Mouse (Mus musculus) adrenal gland, postnatal 25 days (tissue): ENCODE results near the gene Pcolce2. TPM values are rescaled to one million over a fixed set of nuclear protein-coding genes. Genes with fewer than 3 reads are reported as not detected.

Source experiments
- DNase-seq: peaks from one replicate; pipeline ENCODE4 v3.0.0; 2021; ENCODE audit warnings: mixed read lengths
- total RNA-seq: library from RNA; stranded (reverse); gene quantifications from 2 replicates; pipeline ENCODE4 v1.2.3, GENCODE M21; 2021

Pcolce2 gene
- total RNA-seq, 1 experiment from 2014 or later, result 2.2 TPM

- DNase-seq, result no peak
These were observed 71.5 kb downstream of the Pcolce2 start for GRCm38 (mm10) chr9:95708943-95709342.

- no peak for DNase-seq
These were observed 75.2 kb downstream of the Pcolce2 start for GRCm38 (mm10) chr9:95712574-95712973.

- DNase-seq, result no peak
These were observed 98.8 kb downstream of the Pcolce2 start for GRCm38 (mm10) chr9:95736238-95736637.

GRCm38 (mm10) chr9:95744845-95745613 is 107.6 kb downstream of the Pcolce2 start:
- DNase-seq, result no peak

- no peak for DNase-seq
These were observed 109.9 kb downstream of the Pcolce2 start for GRCm38 (mm10) chr9:95747298-95747697.

Other genes starting within 250 kb of the Pcolce2 start
- 35.8 and 51.1 TPM in 2 replicates for gene Chst2, start 230.9 kb upstream of the Pcolce2 start, total RNA-seq
- 63.2 and 63.6 TPM in 2 replicates for gene U2surp, start 125.6 kb upstream of the Pcolce2 start, total RNA-seq
- gene Paqr9, start 77.9 kb upstream of the Pcolce2 start, total RNA-seq, result 6.8 and 8.6 TPM in 2 replicates
- 2.2 and 3.2 TPM in 2 replicates for gene Trpc1, start 112.8 kb downstream of the Pcolce2 start, total RNA-seq
- 6.9 and 9.0 TPM in 2 replicates for gene Pls1, start 207.7 kb downstream of the Pcolce2 start, total RNA-seq
- gene Atr, start 220.0 kb downstream of the Pcolce2 start, total RNA-seq, result 17.7 and 22.3 TPM in 2 replicates